Mouse (Mus musculus): ENCODE data around the gene Nipsnap1. TPM values are rescaled to one million over a fixed set of nuclear protein-coding genes. Genes with fewer than 3 reads are reported as not detected.

Nipsnap1 gene
- total RNA-seq (2021): 10 to 100 TPM; 76.3 to 86.3 TPM

- DNase-seq (ENCODE audit: low spot score in 2 of 2): peak; percentile 81 to 89
- intact Hi-C loops (cut with DNase I): no loop called here
Observed at GRCm38 (mm10) chr11:4873755-4874475, at the start of gene Nipsnap1. Gene Nipsnap1, plus strand, starts transcription at chr11:4873951.

- intact Hi-C loops (cut with DNase I): no loop called here
- DNase-seq (ENCODE audit: low spot score in 2 of 2): peak in 1 of 2 experiments; percentile 43
Observed at GRCm38 (mm10) chr11:4826152-4826778, 47.5 kb upstream of the Nipsnap1 start.

- no peak for DNase-seq (ENCODE audit: low spot score in 2 of 2)
- intact Hi-C loops (cut with DNase I): no loop called here
Observed at GRCm38 (mm10) chr11:4827340-4827739, 46.4 kb upstream of the Nipsnap1 start.

- intact Hi-C loops (cut with DNase I): no loop called here
- DNase-seq (ENCODE audit: low spot score in 2 of 2): no peak
Observed at GRCm38 (mm10) chr11:4827916-4828315, 45.8 kb upstream of the Nipsnap1 start.

GRCm38 (mm10) chr11:4831066-4831465 is 42.7 kb upstream of the Nipsnap1 start:
- intact Hi-C loops (cut with DNase I): no loop called here
- DNase-seq (ENCODE audit: low spot score in 2 of 2): no peak

GRCm38 (mm10) chr11:4833295-4833939 is 40.3 kb upstream of the Nipsnap1 start:
- intact Hi-C loops (cut with DNase I): no loop called here
- no peak for DNase-seq (ENCODE audit: low spot score in 2 of 2)

- intact Hi-C loops (cut with DNase I): no loop called here
- DNase-seq (ENCODE audit: low spot score in 2 of 2): no peak
Observed at GRCm38 (mm10) chr11:4835436-4835835, 38.3 kb upstream of the Nipsnap1 start.

GRCm38 (mm10) chr11:4836755-4837154 is 37.0 kb upstream of the Nipsnap1 start:
- intact Hi-C loops (cut with DNase I): no loop called here
- DNase-seq (ENCODE audit: low spot score in 2 of 2): peak; percentile 38 to 41

- intact Hi-C loops (cut with DNase I): no loop called here
- no peak for DNase-seq (ENCODE audit: low spot score in 2 of 2)
Observed at GRCm38 (mm10) chr11:4837342-4837741, 36.4 kb upstream of the Nipsnap1 start.

GRCm38 (mm10) chr11:4838235-4838634 is 35.5 kb upstream of the Nipsnap1 start:
- DNase-seq (ENCODE audit: low spot score in 2 of 2): no peak
- intact Hi-C loops (cut with DNase I): no loop called here

GRCm38 (mm10) chr11:4840942-4841526 is 32.7 kb upstream of the Nipsnap1 start:
- intact Hi-C loops (cut with DNase I): no loop called here
- no peak for DNase-seq (ENCODE audit: low spot score in 2 of 2)

- intact Hi-C loops (cut with DNase I): no loop called here
- DNase-seq (ENCODE audit: low spot score in 2 of 2): peak; percentile 18 to 27
Observed at GRCm38 (mm10) chr11:4848483-4849248, 25.1 kb upstream of the Nipsnap1 start.

GRCm38 (mm10) chr11:4849258-4849943 is 24.4 kb upstream of the Nipsnap1 start, which contains the start of gene Nf2:
Gene Nf2, minus strand, starts transcription at chr11:4849536.
- peak; percentile 99 to 100 for DNase-seq (ENCODE audit: low spot score in 2 of 2)
- intact Hi-C loops (cut with DNase I): no loop called here

- DNase-seq (ENCODE audit: low spot score in 2 of 2): no peak
- intact Hi-C loops (cut with DNase I): no loop called here
Observed at GRCm38 (mm10) chr11:4850404-4850803, 23.3 kb upstream of the Nipsnap1 start.

- intact Hi-C loops (cut with DNase I): no loop called here
- DNase-seq (ENCODE audit: low spot score in 2 of 2): no peak
Observed at GRCm38 (mm10) chr11:4853021-4853420, 20.7 kb upstream of the Nipsnap1 start.

- no peak for DNase-seq (ENCODE audit: low spot score in 2 of 2)
- intact Hi-C loops (cut with DNase I): no loop called here
Observed at GRCm38 (mm10) chr11:4854181-4854580, 19.6 kb upstream of the Nipsnap1 start.

GRCm38 (mm10) chr11:4858416-4858815 is 15.3 kb upstream of the Nipsnap1 start:
- intact Hi-C loops (cut with DNase I): no loop called here

GRCm38 (mm10) chr11:4860986-4861385 is 12.8 kb upstream of the Nipsnap1 start:
- DNase-seq (ENCODE audit: low spot score in 2 of 2): no peak
- intact Hi-C loops (cut with DNase I): no loop called here

More at GRCm38 (mm10) chr11:4858416-4858815, 15.3 kb upstream of the Nipsnap1 start:
- DNase-seq (ENCODE audit: low spot score in 2 of 2): no peak

Data from left cerebral cortex, postnatal 25 days (tissue).